Mouse (Mus musculus) spleen, postnatal 36 days (tissue): ENCODE measurements around the gene Pacrg.

ENCODE experiments used
- DNase-seq, 2 experiments: peaks; one replicate each; pipeline ENCODE4 v3.0.0; 2022; ENCODE audit warnings: low spot score in 2 of 2, mixed read lengths in 1 of 2

Gene Pacrg

GRCm38 (mm10) chr17:10407031-10407722, 432.9 kb downstream of the Pacrg start:
- DNase-seq: no peak

- DNase-seq: no peak
Measured at GRCm38 (mm10) chr17:10406311-10406710, 433.8 kb downstream of the Pacrg start.

GRCm38 (mm10) chr17:10405906-10406305, 434.2 kb downstream of the Pacrg start:
- DNase-seq: no peak

- no peak for DNase-seq
Measured at GRCm38 (mm10) chr17:10403186-10403585, 436.9 kb downstream of the Pacrg start.

- no peak for DNase-seq
Measured at GRCm38 (mm10) chr17:10402064-10402640, 438.0 kb downstream of the Pacrg start.

GRCm38 (mm10) chr17:10401529-10401928, 438.6 kb downstream of the Pacrg start:
- DNase-seq: no peak

GRCm38 (mm10) chr17:10399706-10400105, 440.4 kb downstream of the Pacrg start:
- no peak for DNase-seq

- DNase-seq: no peak
Measured at GRCm38 (mm10) chr17:10398871-10399270, 441.2 kb downstream of the Pacrg start.

GRCm38 (mm10) chr17:10397924-10398627, 442.0 kb downstream of the Pacrg start:
- no peak for DNase-seq

GRCm38 (mm10) chr17:10397336-10397735, 442.8 kb downstream of the Pacrg start:
- DNase-seq: no peak

GRCm38 (mm10) chr17:10396863-10397262, 443.2 kb downstream of the Pacrg start:
- no peak for DNase-seq

- DNase-seq: no peak
Measured at GRCm38 (mm10) chr17:10394855-10395254, 445.3 kb downstream of the Pacrg start.

- no peak for DNase-seq
Measured at GRCm38 (mm10) chr17:10393766-10394165, 446.3 kb downstream of the Pacrg start.

GRCm38 (mm10) chr17:10392342-10393034, 447.6 kb downstream of the Pacrg start:
- DNase-seq: peak; percentile 30 to 33

- peak in 1 of 2 experiments; percentile 3 for DNase-seq
Measured at GRCm38 (mm10) chr17:10390232-10391172, 449.6 kb downstream of the Pacrg start.

- no peak for DNase-seq
Measured at GRCm38 (mm10) chr17:10389740-10390139, 450.4 kb downstream of the Pacrg start.

- DNase-seq: no peak
Measured at GRCm38 (mm10) chr17:10386548-10386947, 453.6 kb downstream of the Pacrg start.

- no peak for DNase-seq
Measured at GRCm38 (mm10) chr17:10383406-10383805, 456.7 kb downstream of the Pacrg start.

- DNase-seq: no peak
Measured at GRCm38 (mm10) chr17:10378467-10379175, 461.5 kb downstream of the Pacrg start.

- DNase-seq: no peak
Measured at GRCm38 (mm10) chr17:10377606-10378005, 462.5 kb downstream of the Pacrg start.
